Mouse (Mus musculus) heart, embryonic 10.5 days (tissue): ENCODE data around the gene Klhl35. TPM values are rescaled to one million over a fixed set of nuclear protein-coding genes. Genes with fewer than 3 reads are reported as not detected.

Source experiments
- DNase-seq: peaks from one replicate; pipeline ENCODE4 v3.0.0-alpha.2; 2017; ENCODE audit warnings: low spot score
- H3K27ac ChIP-seq: fragments of 300-500 bp; sonication (generic); 2 replicates; pipeline ENCODE4 v1.5.1; 2016; ENCODE audit warnings: mild to moderate bottlenecking
- H3K27me3 ChIP-seq: fragments of 300-500 bp; sonication (generic); 2 replicates; pipeline ENCODE4 v1.6.1; 2016; ENCODE audit warnings: mild to moderate bottlenecking; ENCODE audit not compliant: poor library complexity, insufficient read depth, severe bottlenecking
- H3K36me3 ChIP-seq: fragments of 300-500 bp; sonication (generic); 2 replicates; pipeline ENCODE4 v1.6.1; 2016; ENCODE audit warnings: mild to moderate bottlenecking, moderate library complexity
- H3K4me1 ChIP-seq: fragments of 300-500 bp; sonication (generic); 2 replicates; pipeline ENCODE4 v1.6.1; 2016; ENCODE audit warnings: mild to moderate bottlenecking
- H3K4me3 ChIP-seq: fragments of 300-500 bp; sonication (generic); 2 replicates; pipeline ENCODE4 v1.5.1; 2016; ENCODE audit warnings: mild to moderate bottlenecking, moderate library complexity
- H3K9me3 ChIP-seq: fragments of 300-500 bp; sonication (generic); 2 replicates; pipeline ENCODE4 v1.6.1; 2016; ENCODE audit warnings: mild to moderate bottlenecking, moderate library complexity
- WGBS: fragments of 180-500 bp; shearing (Covaris S2); methylation state at CpG from one replicate; pipeline ENCODE4 v1.1.7; 2016; 5-methylcytosine and 5-hydroxymethylcytosine counted together
- polyA plus RNA-seq: library from polyadenylated mRNA; unstranded; fragments of >200 nt; fragmentation: Nextera tagmentation; extraction: Ambion mirVana; gene quantifications from 2 replicates; pipeline ENCODE4 v1.2.1, GENCODE M21; 2016

The Klhl35 gene
- polyA plus RNA-seq, 1 experiment from 2014 or later: 1.1 TPM

- Histone ChIP-seq H3K36me3 (peaks cover 59% of the 10 kb centered on the region), H3K4me1 (peaks cover 17% of the 10 kb centered on the region), H3K4me3 (no peak overlapping the region), H3K27ac (no peak overlapping the region), H3K9me3 (no peaks in the 10 kb centered on the region), H3K27me3 (0 out of 2 replicates have a peak, but pooled peaks cover 4% of the 10 kb centered on the region)
- WGBS: 86% methylated on average over 14 of the region's 15 CpGs
- no peak for DNase-seq
Measured at GRCm38 (mm10) chr7:99459888-99460652, 5.7 kb upstream of the Klhl35 start.

- no peaks in the 10 kb centered on the region for H3K9me3 ChIP-seq
- no peak overlapping the region for H3K4me3 ChIP-seq
- WGBS: 83% methylated on average over 2 of the region's 2 CpGs
- peaks cover 11% of the 10 kb centered on the region; the same call in 1 of the 2 replicates for H3K27me3 ChIP-seq
- no peak overlapping the region for H3K27ac ChIP-seq
- DNase-seq: no peak
- H3K4me1 ChIP-seq: peaks cover 35% of the 10 kb centered on the region
- peaks cover 38% of the 10 kb centered on the region for H3K36me3 ChIP-seq
Measured at GRCm38 (mm10) chr7:99463120-99463519, 2.7 kb upstream of the Klhl35 start.

- Histone ChIP-seq H3K4me1 (peaks cover 46% of the 10 kb centered on the region), H3K27me3 (peaks cover 30% of the 10 kb centered on the region; the same call in 1 of the 2 replicates), H3K36me3 (peaks cover 19% of the 10 kb centered on the region), H3K4me3 (peak overlapping the region; percentile 67), H3K9me3 (no peaks in the 10 kb centered on the region), H3K27ac (peak overlapping the region; percentile 94)
- 22% methylated on average over 9 of the region's 11 CpGs for WGBS
- no peak for DNase-seq
Measured at GRCm38 (mm10) chr7:99467916-99468282, 2.1 kb downstream of the Klhl35 start.

GRCm38 (mm10) chr7:99468283-99469132 lies 2.7 kb downstream of the Klhl35 start:
- WGBS: 2% methylated on average over 141 of the region's 145 CpGs
- peak overlapping the region; percentile 67 for H3K4me3 ChIP-seq
- peak overlapping the region; percentile 94 for H3K27ac ChIP-seq
- peaks cover 24% of the 10 kb centered on the region for H3K36me3 ChIP-seq
- peaks cover 30% of the 10 kb centered on the region; the same call in 1 of the 2 replicates for H3K27me3 ChIP-seq
- H3K4me1 ChIP-seq: peaks cover 47% of the 10 kb centered on the region
- peak; percentile 87 for DNase-seq
- no peaks in the 10 kb centered on the region for H3K9me3 ChIP-seq

- 80% methylated on average over 17 of the region's 17 CpGs for WGBS
- no peak overlapping the region for H3K4me3 ChIP-seq
- H3K27ac ChIP-seq: no peak overlapping the region
- peaks cover 58% of the 10 kb centered on the region for H3K4me1 ChIP-seq
- H3K27me3 ChIP-seq: peaks cover 30% of the 10 kb centered on the region; the same call in 1 of the 2 replicates
- DNase-seq: peak; percentile 71
- H3K36me3 ChIP-seq: peaks cover 29% of the 10 kb centered on the region
- no peaks in the 10 kb centered on the region for H3K9me3 ChIP-seq
Measured at GRCm38 (mm10) chr7:99469680-99470405, 4.0 kb downstream of the Klhl35 start.

- peak; percentile 74 for DNase-seq
- H3K4me1 ChIP-seq: peaks cover 49% of the 10 kb centered on the region
- H3K36me3 ChIP-seq: peaks cover 35% of the 10 kb centered on the region
- H3K27ac ChIP-seq: no peak overlapping the region
- peaks cover 30% of the 10 kb centered on the region; the same call in 1 of the 2 replicates for H3K27me3 ChIP-seq
- no peaks in the 10 kb centered on the region for H3K9me3 ChIP-seq
- WGBS: 54% methylated on average over 18 of the region's 18 CpGs
- no peak overlapping the region for H3K4me3 ChIP-seq
Measured at GRCm38 (mm10) chr7:99471578-99471977, 5.8 kb downstream of the Klhl35 start.

GRCm38 (mm10) chr7:99473638-99474407 lies 8.0 kb downstream of the Klhl35 start:
- H3K4me3 ChIP-seq: no peak overlapping the region
- H3K9me3 ChIP-seq: no peaks in the 10 kb centered on the region
- peaks cover 17% of the 10 kb centered on the region; the same call in 1 of the 2 replicates for H3K27me3 ChIP-seq
- peaks cover 58% of the 10 kb centered on the region for H3K36me3 ChIP-seq
- H3K4me1 ChIP-seq: peaks cover 29% of the 10 kb centered on the region
- 80% methylated on average over 14 of the region's 14 CpGs for WGBS
- H3K27ac ChIP-seq: peak overlapping the region; percentile 17; the same call in 1 of the 2 replicates
- DNase-seq: no peak

GRCm38 (mm10) chr7:99474836-99475561 lies 9.2 kb downstream of the Klhl35 start:
- H3K4me1 ChIP-seq: peaks cover 32% of the 10 kb centered on the region
- DNase-seq: peak; percentile 94
- WGBS: 43% methylated on average over 12 of the region's 12 CpGs

GRCm38 (mm10) chr7:99475562-99475911 lies 9.7 kb downstream of the Klhl35 start:
- no peak overlapping the region for H3K27ac ChIP-seq

More at GRCm38 (mm10) chr7:99474836-99475561, 9.2 kb downstream of the Klhl35 start:
- Histone ChIP-seq H3K27ac (peak overlapping the region; percentile 17; the same call in 1 of the 2 replicates), H3K9me3 (no peaks in the 10 kb centered on the region), H3K27me3 (peaks cover 10% of the 10 kb centered on the region; the same call in 1 of the 2 replicates), H3K36me3 (peaks cover 70% of the 10 kb centered on the region), H3K4me3 (no peak overlapping the region)

GRCm38 (mm10) chr7:99476558-99477114 lies 10.8 kb downstream of the Klhl35 start:
- H3K4me1 ChIP-seq: peaks cover 48% of the 10 kb centered on the region
- 47% methylated on average over 3 of the region's 3 CpGs for WGBS
- DNase-seq: no peak
- H3K27ac ChIP-seq: no peak overlapping the region
- H3K4me3 ChIP-seq: no peak overlapping the region
- H3K9me3 ChIP-seq: no peaks in the 10 kb centered on the region
- peaks cover 83% of the 10 kb centered on the region for H3K36me3 ChIP-seq
- no peaks in the 10 kb centered on the region for H3K27me3 ChIP-seq

More at GRCm38 (mm10) chr7:99475562-99475911, 9.7 kb downstream of the Klhl35 start:
- H3K4me3 ChIP-seq: no peak overlapping the region
- H3K9me3 ChIP-seq: no peaks in the 10 kb centered on the region
- H3K36me3 ChIP-seq: peaks cover 75% of the 10 kb centered on the region
- no peak for DNase-seq
- 78% methylated on average over 2 of the region's 2 CpGs for WGBS
- peaks cover 38% of the 10 kb centered on the region for H3K4me1 ChIP-seq
- H3K27me3 ChIP-seq: peaks cover 4% of the 10 kb centered on the region; the same call in 1 of the 2 replicates

- no peak overlapping the region for H3K4me3 ChIP-seq
- no peaks in the 10 kb centered on the region for H3K9me3 ChIP-seq
- peaks cover 54% of the 10 kb centered on the region for H3K4me1 ChIP-seq
- H3K36me3 ChIP-seq: peaks cover 83% of the 10 kb centered on the region
- WGBS: 90% methylated on average over 5 of the region's 5 CpGs
- no peaks in the 10 kb centered on the region for H3K27me3 ChIP-seq
- no peak for DNase-seq
- no peak overlapping the region for H3K27ac ChIP-seq
Measured at GRCm38 (mm10) chr7:99477235-99477634, 11.4 kb downstream of the Klhl35 start.
